Mouse (Mus musculus) liver, embryonic 13.5 days (tissue): ENCODE measurements at regions not wholly inside any gene's neighbourhood (a gene's known extent, or its start where the extent isn't known, plus 50 kb on each side); places are given as distances from the start of the nearest gene placed in this dataset.

Experiments
- ATAC-seq: fragments of 200-750 bp; cut with Nextera tagmentation; 2 replicates; pipeline ENCODE4 v1.8.0; 2017; ENCODE audit warnings: low read depth, mild to moderate bottlenecking, moderate number of reproducible peaks, moderate library complexity
- DNase-seq: peaks from one replicate; pipeline ENCODE4 v3.0.0; 2022
- H3K27ac ChIP-seq: fragments of 300-500 bp; sonication (generic); 2 replicates; pipeline ENCODE4 v1.5.1; 2015; ENCODE audit warnings: moderate library complexity, mild to moderate bottlenecking, inconsistent platforms
- H3K27me3 ChIP-seq: fragments of 300-500 bp; sonication (generic); 2 replicates; pipeline ENCODE4 v1.6.1; 2015; ENCODE audit warnings: mild to moderate bottlenecking, inconsistent platforms
- H3K36me3 ChIP-seq: fragments of 300-500 bp; sonication (generic); 2 replicates; pipeline ENCODE4 v1.6.1; 2015; ENCODE audit warnings: mild to moderate bottlenecking, inconsistent platforms
- H3K4me1 ChIP-seq: fragments of 300-500 bp; sonication (generic); replicated peaks from 2 replicates; pipeline ENCODE4 v1.6.1; 2015; ENCODE audit warnings: inconsistent platforms
- H3K4me2 ChIP-seq: fragments of 300-500 bp; sonication (generic); 2 replicates; pipeline ENCODE4 v1.6.1; 2015; ENCODE audit warnings: inconsistent platforms, mild to moderate bottlenecking, moderate library complexity
- H3K4me3 ChIP-seq: fragments of 300-500 bp; sonication (generic); replicated peaks from 2 replicates; pipeline ENCODE4 v1.5.1; 2015; ENCODE audit warnings: mild to moderate bottlenecking, inconsistent platforms
- H3K9ac ChIP-seq: fragments of 300-500 bp; sonication (generic); 2 replicates; pipeline ENCODE4 v1.6.1; 2015; ENCODE audit warnings: mild to moderate bottlenecking, inconsistent platforms
- H3K9me3 ChIP-seq: fragments of 300-500 bp; sonication (generic); replicated peaks from 2 replicates; pipeline ENCODE4 v1.6.1; 2016; ENCODE audit warnings: inconsistent platforms
- WGBS: fragments of 180-500 bp; shearing (Covaris S2); methylation state at CpG from one replicate; pipeline ENCODE4 v1.1.7; 2015; ENCODE audit not compliant: insufficient replicate concordance; 5-methylcytosine and 5-hydroxymethylcytosine counted together

DNA sequence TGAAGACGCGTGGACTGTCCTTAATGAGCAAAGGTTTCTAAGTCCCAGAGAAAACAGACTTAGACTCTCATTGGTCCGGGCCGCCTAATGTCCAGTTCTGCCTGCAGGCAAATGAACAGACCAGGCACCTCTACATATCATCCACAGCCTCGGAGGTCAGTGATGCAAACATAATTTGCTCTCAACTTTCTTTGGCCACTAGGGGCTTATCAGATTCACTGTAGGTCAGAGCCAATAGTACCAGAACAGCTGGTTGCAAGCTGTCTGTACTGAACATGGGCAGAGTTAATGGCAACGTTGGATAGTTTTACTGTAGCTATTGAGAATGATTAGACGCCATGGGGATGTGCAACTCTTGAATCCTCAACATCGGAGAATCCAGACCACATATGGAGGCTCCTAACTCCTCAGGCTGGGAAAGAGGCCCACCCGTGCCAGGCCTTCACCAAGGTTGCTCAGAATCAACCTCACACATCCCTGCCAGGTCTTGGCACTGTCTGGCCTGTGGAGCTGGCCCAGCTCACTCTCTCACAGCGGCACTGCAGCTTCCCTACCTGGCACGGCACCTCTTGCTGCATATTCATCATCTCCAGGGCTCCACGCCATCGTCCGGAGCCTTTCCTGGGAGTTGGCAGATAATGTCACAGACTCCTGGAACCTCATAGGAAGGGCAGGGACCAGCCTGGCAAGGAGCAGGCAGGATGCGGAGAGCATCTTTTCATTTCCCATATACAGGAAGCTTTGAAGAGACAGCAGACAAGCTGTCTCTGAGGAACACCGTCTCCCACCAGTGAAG, 228.1 kb downstream of the Gm4791 start:
- Histone ChIP-seq H3K4me2 (no peak overlapping the region), H3K9ac (no peak overlapping the region), H3K4me3 (no peak overlapping the region), H3K4me1 (no peaks in the 10 kb centered on the region), H3K9me3 (no peaks in the 10 kb centered on the region), H3K27me3 (no peaks in the 10 kb centered on the region), H3K36me3 (no peaks in the 10 kb centered on the region), H3K27ac (no peak overlapping the region)
- 73% methylated on average over 16 of the region's 16 CpGs for WGBS
- no peak for DNase-seq
- ATAC-seq, result no peak

GRCm38 (mm10) chr9:47227298-47227697, 228.8 kb downstream of the Gm4791 start:
- Histone ChIP-seq H3K4me2 (no peak overlapping the region), H3K4me1 (no peaks in the 10 kb centered on the region)

DNA sequence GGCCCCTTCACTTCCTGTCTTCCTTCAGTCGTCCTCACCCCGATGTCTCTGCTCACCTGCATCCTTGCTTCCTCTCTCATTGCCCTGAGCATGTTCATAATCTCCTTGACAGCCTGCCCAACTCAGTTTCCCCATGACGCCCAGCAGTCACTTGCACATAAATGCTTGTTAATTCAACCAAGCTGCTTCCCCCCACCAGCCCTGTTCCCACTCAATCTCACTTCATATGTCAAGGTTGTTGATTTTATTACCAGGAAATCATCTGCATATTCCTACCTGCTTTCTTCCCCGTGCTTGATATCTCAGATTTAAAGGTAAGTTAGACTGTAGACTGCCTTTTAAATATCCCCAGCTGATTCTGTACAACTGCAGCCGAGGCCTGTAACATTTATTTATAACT, 230.2 kb downstream of the Gm4791 start:
- no peaks in the 10 kb centered on the region for H3K4me1 ChIP-seq
- ATAC-seq, result no peak
- H3K9me3 ChIP-seq, result no peaks in the 10 kb centered on the region
- 43% methylated on average over 5 of the region's 5 CpGs for WGBS
- no peak for DNase-seq
- no peaks in the 10 kb centered on the region for H3K27me3 ChIP-seq
- no peak overlapping the region for H3K4me2 ChIP-seq
- H3K4me3 ChIP-seq, result no peak overlapping the region
- no peak overlapping the region for H3K27ac ChIP-seq
- H3K9ac ChIP-seq, result no peak overlapping the region
- H3K36me3 ChIP-seq, result no peaks in the 10 kb centered on the region

More at GRCm38 (mm10) chr9:47227298-47227697, 228.8 kb downstream of the Gm4791 start:
- Histone ChIP-seq H3K9me3 (no peaks in the 10 kb centered on the region), H3K4me3 (no peak overlapping the region), H3K9ac (no peak overlapping the region), H3K36me3 (no peaks in the 10 kb centered on the region), H3K27me3 (no peaks in the 10 kb centered on the region), H3K27ac (no peak overlapping the region)
- WGBS, result 70% methylated on average over 8 of the region's 8 CpGs
- DNase-seq, result no peak
- no peak for ATAC-seq

DNA sequence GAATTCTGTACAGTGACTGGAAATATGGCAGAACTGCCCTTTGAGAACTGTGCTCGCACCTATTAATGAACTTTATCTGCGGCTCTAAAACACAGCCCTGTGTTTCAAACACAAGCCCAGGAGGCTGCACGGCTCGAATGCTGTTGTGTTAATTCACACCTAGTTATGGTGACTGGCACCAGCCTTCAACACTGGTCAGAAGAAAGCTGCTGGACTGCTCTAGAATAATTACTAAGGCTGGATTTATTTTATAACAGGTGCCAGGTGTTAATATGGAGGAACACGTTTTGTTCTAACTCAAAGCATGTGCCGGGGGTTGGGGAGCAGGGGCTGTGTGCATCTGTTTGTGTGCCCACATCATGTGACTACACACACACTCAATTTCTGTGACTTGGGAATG, 230.8 kb downstream of the Gm4791 start:
- WGBS, result 71% methylated on average over 6 of the region's 6 CpGs
- ATAC-seq, result no peak
- H3K9ac ChIP-seq, result no peak overlapping the region
- DNase-seq, result no peak
- no peaks in the 10 kb centered on the region for H3K36me3 ChIP-seq
- H3K4me3 ChIP-seq, result no peak overlapping the region
- no peak overlapping the region for H3K27ac ChIP-seq
- H3K4me2 ChIP-seq, result no peak overlapping the region
- no peaks in the 10 kb centered on the region for H3K4me1 ChIP-seq
- H3K27me3 ChIP-seq, result no peaks in the 10 kb centered on the region
- H3K9me3 ChIP-seq, result no peaks in the 10 kb centered on the region

GRCm38 (mm10) chr9:47240950-47241349, 242.4 kb downstream of the Gm4791 start:
- Histone ChIP-seq H3K4me2 (no peak overlapping the region), H3K9ac (no peak overlapping the region), H3K4me1 (no peaks in the 10 kb centered on the region), H3K36me3 (no peaks in the 10 kb centered on the region), H3K9me3 (no peaks in the 10 kb centered on the region), H3K27me3 (no peaks in the 10 kb centered on the region), H3K4me3 (no peak overlapping the region), H3K27ac (no peak overlapping the region)
- no peak for ATAC-seq
- WGBS, result 79% methylated on average over 8 of the region's 8 CpGs
- DNase-seq, result no peak

DNA sequence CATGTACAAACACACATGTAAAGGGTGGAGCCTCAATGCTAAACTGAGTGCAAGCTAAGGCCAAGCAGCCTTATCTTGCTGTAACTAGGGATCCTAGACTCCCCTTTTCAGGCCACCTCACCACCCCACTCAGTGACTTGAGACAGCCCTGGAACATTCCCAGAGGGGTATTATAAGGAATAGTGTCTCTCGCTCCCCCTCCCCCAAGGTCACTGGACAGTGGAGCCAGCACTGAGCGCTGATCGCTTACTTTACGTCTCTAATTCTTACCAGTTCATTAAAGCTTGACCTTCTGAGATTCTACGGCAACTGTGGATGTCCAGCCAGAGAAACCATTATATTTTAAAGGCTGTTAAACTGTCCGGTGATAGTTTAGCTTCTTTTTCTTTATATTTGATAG, 243.5 kb downstream of the Gm4791 start:
- no peaks in the 10 kb centered on the region for H3K9me3 ChIP-seq
- H3K4me2 ChIP-seq, result no peak overlapping the region
- no peaks in the 10 kb centered on the region for H3K27me3 ChIP-seq
- H3K9ac ChIP-seq, result no peak overlapping the region
- H3K4me3 ChIP-seq, result no peak overlapping the region
- 67% methylated on average over 6 of the region's 6 CpGs for WGBS
- H3K27ac ChIP-seq, result no peak overlapping the region
- DNase-seq (no peak), ATAC-seq (no peak)
- no peaks in the 10 kb centered on the region for H3K4me1 ChIP-seq
- H3K36me3 ChIP-seq, result no peaks in the 10 kb centered on the region

- 66% methylated on average over 8 of the region's 8 CpGs for WGBS
- no peaks in the 10 kb centered on the region for H3K27me3 ChIP-seq
- no peak overlapping the region for H3K9ac ChIP-seq
- DNase-seq (no peak), ATAC-seq (no peak)
- no peak overlapping the region for H3K27ac ChIP-seq
- H3K9me3 ChIP-seq, result no peaks in the 10 kb centered on the region
- H3K4me1 ChIP-seq, result no peaks in the 10 kb centered on the region
- no peaks in the 10 kb centered on the region for H3K36me3 ChIP-seq
- no peak overlapping the region for H3K4me2 ChIP-seq
- no peak overlapping the region for H3K4me3 ChIP-seq
Measured at GRCm38 (mm10) chr9:47242526-47242925, 244.0 kb downstream of the Gm4791 start.

- Histone ChIP-seq H3K36me3 (no peaks in the 10 kb centered on the region), H3K4me2 (no peak overlapping the region), H3K9ac (no peak overlapping the region), H3K9me3 (no peaks in the 10 kb centered on the region; the same call in 1 of the 2 replicates), H3K4me3 (no peak overlapping the region), H3K4me1 (no peaks in the 10 kb centered on the region), H3K27ac (no peak overlapping the region), H3K27me3 (no peaks in the 10 kb centered on the region)
- 70% methylated on average over 3 of the region's 3 CpGs for WGBS
- no peak for DNase-seq
- ATAC-seq, result no peak
Measured at GRCm38 (mm10) chr9:47249029-47249428, 250.5 kb downstream of the Gm4791 start.

DNA sequence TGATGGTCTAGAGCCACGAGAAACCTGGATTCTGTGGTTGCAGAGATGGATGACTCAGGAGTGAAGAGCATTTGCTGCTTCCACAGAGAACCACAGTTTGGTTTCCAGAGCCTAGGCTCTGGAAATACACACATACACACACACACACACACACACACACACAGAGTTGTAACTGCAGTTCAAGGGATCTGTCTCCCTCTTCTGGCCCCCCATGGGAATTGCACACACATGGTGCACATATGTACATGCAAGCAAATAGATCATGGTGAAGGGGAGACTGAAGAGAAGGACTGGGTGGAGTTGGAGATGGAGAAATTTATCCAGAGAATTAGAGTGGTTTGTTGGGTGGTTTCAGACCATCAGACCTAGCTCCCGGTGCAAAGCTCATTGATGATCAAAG, 252.6 kb downstream of the Gm4791 start:
- no peak for DNase-seq
- no peaks in the 10 kb centered on the region; the same call in 1 of the 2 replicates for H3K9me3 ChIP-seq
- no peak overlapping the region for H3K4me2 ChIP-seq
- H3K4me1 ChIP-seq, result no peaks in the 10 kb centered on the region
- H3K36me3 ChIP-seq, result no peaks in the 10 kb centered on the region
- H3K27ac ChIP-seq, result no peak overlapping the region
- H3K9ac ChIP-seq, result no peak overlapping the region
- 58% methylated on average over 2 of the region's 2 CpGs for WGBS
- no peaks in the 10 kb centered on the region for H3K27me3 ChIP-seq
- no peak overlapping the region for H3K4me3 ChIP-seq
- no peak for ATAC-seq

DNA sequence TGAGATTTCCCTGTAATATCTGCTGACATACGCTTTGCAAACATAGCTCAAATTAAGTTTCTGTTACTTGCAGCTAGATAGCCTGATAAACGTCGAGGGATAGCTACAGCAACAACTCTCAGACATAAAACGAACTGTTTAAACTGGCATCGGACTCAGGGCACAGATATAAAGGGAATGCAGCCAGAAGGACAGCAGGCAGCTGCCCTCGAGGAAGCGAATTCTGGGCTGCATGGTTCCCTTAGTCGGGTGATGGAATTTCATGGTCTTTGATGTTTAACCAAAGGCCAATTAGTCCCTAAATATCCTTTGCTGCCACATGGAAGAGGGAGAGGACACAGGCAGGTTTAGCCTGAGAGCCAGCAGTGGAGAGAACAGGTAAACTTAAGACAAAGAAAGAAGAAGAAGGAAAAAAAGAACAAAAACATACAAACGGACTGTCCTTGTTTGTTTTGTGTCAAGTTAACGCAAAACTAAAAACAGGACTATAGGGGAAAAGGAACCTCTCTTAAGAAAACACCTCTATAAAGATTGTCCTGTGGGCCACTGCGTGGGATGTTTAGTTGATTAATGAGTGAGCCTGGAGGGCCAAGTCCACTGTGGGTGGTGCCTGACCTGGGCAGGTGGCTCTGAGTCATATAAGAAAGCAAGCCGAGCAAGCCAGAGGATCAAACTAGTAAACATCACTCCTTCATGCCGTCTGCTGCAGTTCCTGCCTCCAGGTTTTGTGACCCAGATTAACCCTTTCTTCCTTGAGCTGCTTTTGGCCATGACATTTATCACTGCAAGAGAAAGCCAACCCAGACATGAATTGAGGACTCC, 255.5 kb downstream of the Gm4791 start:
- no peaks in the 10 kb centered on the region for H3K36me3 ChIP-seq
- no peak overlapping the region for H3K9ac ChIP-seq
- no peaks in the 10 kb centered on the region for H3K4me1 ChIP-seq
- ATAC-seq, result no peak
- 54% methylated on average over 13 of the region's 13 CpGs for WGBS
- H3K4me2 ChIP-seq, result no peak overlapping the region
- no peaks in the 10 kb centered on the region for H3K27me3 ChIP-seq
- H3K9me3 ChIP-seq, result no peaks in the 10 kb centered on the region; the same call in 1 of the 2 replicates
- H3K4me3 ChIP-seq, result no peak overlapping the region
- no peak for DNase-seq
- H3K27ac ChIP-seq, result no peak overlapping the region

GRCm38 (mm10) chr9:47265946-47266490, 264.0 kb upstream of the Cadm1 start:
- ATAC-seq, result no peak
- DNase-seq, result no peak

More at GRCm38 (mm10) chr9:47265946-47266490, 264.0 kb upstream of the Cadm1 start:
- Histone ChIP-seq H3K4me3 (no peak overlapping the region), H3K4me2 (no peak overlapping the region), H3K36me3 (no peaks in the 10 kb centered on the region), H3K27ac (no peak overlapping the region), H3K4me1 (no peaks in the 10 kb centered on the region; the same call in 1 of the 2 replicates), H3K27me3 (no peaks in the 10 kb centered on the region), H3K9ac (no peak overlapping the region), H3K9me3 (no peaks in the 10 kb centered on the region)
- WGBS, result 52% methylated on average over 9 of the region's 9 CpGs
